Mouse (Mus musculus) kidney, postnatal 0 days (tissue): ENCODE results near the gene Mettl7a1. TPM values are rescaled to one million over a fixed set of nuclear protein-coding genes. Genes with fewer than 3 reads are reported as not detected.
"Not testable (repeated sequence)": the region's sequence is repeated elsewhere in the genome, so short reads cannot be mapped to it uniquely, and the experiment has no call there.

ENCODE experiments used
- ATAC-seq: fragments of 200-750 bp; cut with Nextera tagmentation; replicated peaks from 2 replicates; pipeline ENCODE4 v1.8.0; 2017; ENCODE audit warnings: low read depth, moderate number of reproducible peaks, moderate TSS enrichment, moderate library complexity; ENCODE audit not compliant: low FRiP score
- DNase-seq: peaks from one replicate; pipeline ENCODE4 v3.0.0-alpha.2; 2016; ENCODE audit warnings: low spot score
- H3K27ac ChIP-seq: fragments of 300-500 bp; sonication (generic); 2 replicates; pipeline ENCODE4 v1.5.1; 2014; ENCODE audit warnings: mild to moderate bottlenecking
- H3K27me3 ChIP-seq: fragments of 300-500 bp; sonication (generic); 2 replicates; pipeline ENCODE4 v1.6.1; 2014; ENCODE audit warnings: low read length, mixed read lengths; ENCODE audit not compliant: insufficient read depth
- H3K36me3 ChIP-seq: fragments of 300-500 bp; sonication (generic); 2 replicates; pipeline ENCODE4 v1.6.1; 2014; ENCODE audit warnings: low read length, mixed read lengths; ENCODE audit not compliant: insufficient read depth
- H3K4me1 ChIP-seq: fragments of 300-500 bp; sonication (generic); replicated peaks from 2 replicates; pipeline ENCODE4 v1.6.1; 2014; ENCODE audit warnings: antibody characterized with exemption, low read length, mixed read lengths; ENCODE audit not compliant: insufficient read depth
- H3K4me2 ChIP-seq: fragments of 300-500 bp; sonication (generic); 2 replicates; pipeline ENCODE4 v1.6.1; 2014; ENCODE audit warnings: mild to moderate bottlenecking, low read length, moderate library complexity, mixed read lengths
- H3K4me3 ChIP-seq: fragments of 300-500 bp; sonication (generic); replicated peaks from 2 replicates; pipeline ENCODE4 v1.5.1; 2014; ENCODE audit warnings: low read depth, low read length
- H3K9ac ChIP-seq: fragments of 300-500 bp; sonication (generic); 2 replicates; pipeline ENCODE4 v1.6.1; 2014; ENCODE audit warnings: low read depth, low read length
- H3K9me3 ChIP-seq: fragments of 300-500 bp; sonication (generic); replicated peaks from 2 replicates; pipeline ENCODE4 v1.6.1; 2016; ENCODE audit warnings: low read length, inconsistent platforms, mixed read lengths
- CTCF ChIP-seq: IDR thresholded peaks from 2 replicates; pipeline ENCODE4 v1.5.1; 2016; ENCODE audit warnings: antibody characterized with exemption, low read depth, mild to moderate bottlenecking, moderate library complexity
- WGBS: fragments of 180-500 bp; shearing (Covaris S2); extraction: QIAGEN DNeasy Blood & Tissue Kit; methylation state at CpG from one replicate; pipeline ENCODE4 v1.1.7; 2014; 5-methylcytosine and 5-hydroxymethylcytosine counted together
- polyA plus RNA-seq: library from polyadenylated mRNA; unstranded; fragments of >200 nt; fragmentation: Nextera tagmentation; extraction: Ambion mirVana; gene quantifications from 2 replicates; pipeline ENCODE4 v1.2.1, GENCODE M21; 2015

Gene Mettl7a1
- polyA plus RNA-seq, 1 experiment from 2014 or later: 14.3 TPM

- 0 out of 2 replicates have a peak, but pooled peaks cover 3% of the 10 kb centered on the region for H3K4me1 ChIP-seq
- no peaks in the 10 kb centered on the region for H3K27me3 ChIP-seq
- peak; percentile 56 for DNase-seq
- 37% methylated on average over 5 of the region's 5 CpGs for WGBS
- H3K4me3 ChIP-seq: no peak overlapping the region
- H3K36me3 ChIP-seq: no peaks in the 10 kb centered on the region
- TF ChIP-seq CTCF: peak; percentile 74
- no peak overlapping the region for H3K27ac ChIP-seq
- H3K9ac ChIP-seq: no peak overlapping the region
- no peaks in the 10 kb centered on the region for H3K9me3 ChIP-seq
- no peak overlapping the region for H3K4me2 ChIP-seq
- ATAC-seq: 0 out of 2 replicates have a peak, but pooled peaks have one; percentile 36
These were observed 17.2 kb downstream of the Mettl7a1 start for GRCm38 (mm10) chr15:100321134-100321533.

GRCm38 (mm10) chr15:100324021-100324591, 20.2 kb downstream of the Mettl7a1 start:
- Histone ChIP-seq H3K4me2 (no peak overlapping the region), H3K4me3 (no peak overlapping the region), H3K27ac (no peak overlapping the region), H3K27me3 (no peaks in the 10 kb centered on the region), H3K9me3 (no peaks in the 10 kb centered on the region), H3K4me1 (0 out of 2 replicates have a peak, but pooled peaks cover 3% of the 10 kb centered on the region), H3K9ac (no peak overlapping the region), H3K36me3 (no peaks in the 10 kb centered on the region)
- WGBS: 74% methylated on average over 12 of the region's 12 CpGs
- DNase-seq (no peak), ATAC-seq (no peak)
- TF ChIP-seq CTCF: no peak

- DNase-seq: no peak
- 0 out of 2 replicates have a peak, but pooled peaks cover 3% of the 10 kb centered on the region for H3K4me1 ChIP-seq
- H3K27ac ChIP-seq: no peak overlapping the region
- no peak overlapping the region for H3K4me3 ChIP-seq
- WGBS: 59% methylated on average over 3 of the region's 3 CpGs
- no peaks in the 10 kb centered on the region for H3K9me3 ChIP-seq
- TF ChIP-seq CTCF: no peak
- no peaks in the 10 kb centered on the region for H3K36me3 ChIP-seq
- no peaks in the 10 kb centered on the region for H3K27me3 ChIP-seq
- no peak overlapping the region for H3K4me2 ChIP-seq
- ATAC-seq: no peak; the same call in 1 of the 2 replicates
- no peak overlapping the region for H3K9ac ChIP-seq
These were observed 21.3 kb downstream of the Mettl7a1 start for GRCm38 (mm10) chr15:100325235-100325634.

DNA sequence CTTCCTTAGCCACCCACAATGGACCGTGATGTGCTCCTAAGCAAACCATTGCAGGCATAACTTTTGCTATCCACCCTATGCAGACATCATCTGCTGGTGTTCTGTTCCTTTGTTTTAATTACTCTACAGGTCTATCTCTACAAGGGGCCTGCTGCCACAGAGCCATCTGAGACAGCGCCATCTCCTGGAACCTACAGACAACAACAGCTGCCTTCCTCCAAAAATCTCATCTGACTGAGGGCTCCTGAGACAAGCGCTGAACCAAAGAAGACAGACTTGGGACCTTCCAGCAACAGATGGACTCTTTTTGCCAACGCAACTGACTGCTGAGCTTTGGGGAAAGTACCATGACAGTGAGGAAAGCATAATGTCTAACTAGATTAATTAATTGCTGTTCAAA, 24.1 kb downstream of the Mettl7a1 start:
- ATAC-seq, H3K4me1 ChIP-seq, H3K27ac ChIP-seq, H3K36me3 ChIP-seq, H3K4me2 ChIP-seq, H3K4me3 ChIP-seq, H3K27me3 ChIP-seq, H3K9ac ChIP-seq, DNase-seq, H3K9me3 ChIP-seq: not testable (repeated sequence)
- 67% methylated on average over 3 of the region's 4 CpGs for WGBS
- peak; percentile 34; the same call in 1 of the 2 replicates for TF ChIP-seq CTCF

GRCm38 (mm10) chr15:100329336-100329735, 25.4 kb downstream of the Mettl7a1 start:
- H3K4me2 ChIP-seq, H3K27ac ChIP-seq, H3K27me3 ChIP-seq, H3K4me3 ChIP-seq, H3K4me1 ChIP-seq, H3K36me3 ChIP-seq, H3K9ac ChIP-seq, DNase-seq, H3K9me3 ChIP-seq: not testable (repeated sequence)
- 0 out of 2 replicates have a peak, but pooled peaks have one; percentile 10 for ATAC-seq
- 36% methylated on average over 10 of the region's 10 CpGs for WGBS

DNA sequence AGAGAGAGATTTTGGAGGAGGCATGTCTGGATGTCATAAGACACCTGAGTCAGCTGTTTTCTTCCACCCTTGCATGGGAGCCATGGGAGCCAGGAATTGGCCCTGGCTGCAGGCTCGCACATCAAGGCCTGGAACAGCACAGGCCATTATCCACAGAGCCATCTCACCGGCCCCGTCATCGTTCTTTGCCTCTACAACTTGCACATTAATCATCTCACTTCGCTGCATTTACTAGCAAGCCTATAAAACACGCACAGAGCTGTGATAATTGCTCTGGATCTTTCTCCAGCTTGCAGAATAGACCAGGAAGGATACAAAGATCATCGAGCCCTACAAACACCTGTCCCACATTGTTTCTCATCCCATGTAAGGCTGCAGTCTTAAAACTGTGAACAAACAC, 26.8 kb downstream of the Mettl7a1 start:
- H3K4me1 ChIP-seq: no peaks in the 10 kb centered on the region
- H3K4me3 ChIP-seq: no peak overlapping the region
- no peak overlapping the region for H3K27ac ChIP-seq
- H3K4me2 ChIP-seq: no peak overlapping the region
- WGBS: 39% methylated on average over 7 of the region's 7 CpGs
- DNase-seq (no peak), ATAC-seq (no peak)
- H3K9me3 ChIP-seq: no peaks in the 10 kb centered on the region
- H3K9ac ChIP-seq: no peak overlapping the region
- TF ChIP-seq CTCF: no peak
- H3K36me3 ChIP-seq: no peaks in the 10 kb centered on the region
- H3K27me3 ChIP-seq: no peaks in the 10 kb centered on the region
